Mouse (Mus musculus) hindbrain, embryonic 11.5 days (tissue): ENCODE results near the gene Agt. TPM values are rescaled to one million over a fixed set of nuclear protein-coding genes. Genes with fewer than 3 reads are reported as not detected.

Experiments used
- ATAC-seq: fragments of 200-750 bp; cut with Nextera tagmentation; 2 replicates; pipeline ENCODE4 v1.8.0; 2017; ENCODE audit warnings: mild to moderate bottlenecking, moderate TSS enrichment, moderate library complexity; ENCODE audit not compliant: low FRiP score
- DNase-seq: peaks from one replicate; pipeline ENCODE4 v3.0.0-alpha.2; 2015; ENCODE audit warnings: low spot score
- H3K27ac ChIP-seq: fragments of 300-500 bp; sonication (generic); 2 replicates; pipeline ENCODE4 v1.5.1; 2014; ENCODE audit warnings: mild to moderate bottlenecking, low read depth, low read length
- H3K27me3 ChIP-seq: fragments of 300-500 bp; sonication (generic); 2 replicates; pipeline ENCODE4 v1.6.1; 2014; ENCODE audit warnings: mild to moderate bottlenecking, low read length, moderate library complexity, mixed read lengths; ENCODE audit not compliant: control insufficient read depth, insufficient read depth
- H3K36me3 ChIP-seq: fragments of 300-500 bp; sonication (generic); 2 replicates; pipeline ENCODE4 v1.6.1; 2014; ENCODE audit warnings: mild to moderate bottlenecking, low read length, moderate library complexity, mixed read lengths; ENCODE audit not compliant: control insufficient read depth, insufficient read depth
- H3K4me1 ChIP-seq: fragments of 300-500 bp; sonication (generic); replicated peaks from 2 replicates; pipeline ENCODE4 v1.6.1; 2014; ENCODE audit warnings: low read length, mixed read lengths; ENCODE audit not compliant: control insufficient read depth, insufficient read depth
- H3K4me2 ChIP-seq: fragments of 300-500 bp; sonication (generic); replicated peaks from 2 replicates; pipeline ENCODE4 v1.6.1; 2014; ENCODE audit warnings: mild to moderate bottlenecking, low read depth, low read length
- H3K4me3 ChIP-seq: fragments of 300-500 bp; sonication (generic); 2 replicates; pipeline ENCODE4 v1.5.1; 2014; ENCODE audit warnings: low read depth, low read length
- H3K9ac ChIP-seq: fragments of 300-500 bp; sonication (generic); 2 replicates; pipeline ENCODE4 v1.6.1; 2014; ENCODE audit warnings: low read depth, low read length
- H3K9me3 ChIP-seq: fragments of 300-500 bp; sonication (generic); 2 replicates; pipeline ENCODE4 v1.6.1; 2016; ENCODE audit warnings: low read length; ENCODE audit not compliant: control insufficient read depth
- WGBS: fragments of 180-500 bp; shearing (Covaris S2); extraction: QIAGEN DNeasy Blood & Tissue Kit; methylation state at CpG from one replicate; pipeline ENCODE4 v1.1.7; 2014; 5-methylcytosine and 5-hydroxymethylcytosine counted together
- polyA plus RNA-seq: library from polyadenylated mRNA; unstranded; fragments of >200 nt; fragmentation: Nextera tagmentation; extraction: Ambion mirVana; gene quantifications from 2 replicates; pipeline ENCODE4 v1.2.1, GENCODE M21; 2014

The Agt gene
- polyA plus RNA-seq, 1 experiment from 2014 or later, result 0.14 TPM

DNA sequence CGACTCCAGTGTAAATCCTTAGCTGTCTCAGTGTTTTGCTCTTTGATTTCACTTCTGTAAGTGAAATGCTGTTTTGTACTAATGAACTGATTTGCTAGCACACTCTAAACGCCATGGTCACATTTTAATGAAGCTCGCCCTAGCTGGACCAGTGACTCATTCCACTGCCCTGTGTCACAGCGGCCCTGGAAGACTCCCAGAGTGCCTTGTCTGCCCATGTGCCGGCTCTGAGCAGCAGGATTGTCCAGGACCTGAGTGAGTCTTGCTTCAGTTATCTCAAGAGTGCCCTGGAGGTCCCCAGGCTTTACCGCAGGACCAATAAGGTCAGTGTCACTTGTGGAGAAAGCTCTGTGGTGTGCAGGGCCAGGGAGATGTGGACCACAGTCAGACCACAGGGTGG is 23.1 kb downstream of the Agt start:
- ATAC-seq (no peak), DNase-seq (no peak)
- H3K27ac ChIP-seq, result no peak overlapping the region
- no peaks in the 10 kb centered on the region for H3K27me3 ChIP-seq
- H3K9me3 ChIP-seq, result no peaks in the 10 kb centered on the region
- no peak overlapping the region for H3K4me2 ChIP-seq
- H3K9ac ChIP-seq, result no peak overlapping the region
- no peak overlapping the region for H3K4me3 ChIP-seq
- WGBS, result 92% methylated on average over 6 of the region's 6 CpGs
- H3K36me3 ChIP-seq, result peaks cover 10% of the 10 kb centered on the region
- H3K4me1 ChIP-seq, result no peaks in the 10 kb centered on the region

DNA sequence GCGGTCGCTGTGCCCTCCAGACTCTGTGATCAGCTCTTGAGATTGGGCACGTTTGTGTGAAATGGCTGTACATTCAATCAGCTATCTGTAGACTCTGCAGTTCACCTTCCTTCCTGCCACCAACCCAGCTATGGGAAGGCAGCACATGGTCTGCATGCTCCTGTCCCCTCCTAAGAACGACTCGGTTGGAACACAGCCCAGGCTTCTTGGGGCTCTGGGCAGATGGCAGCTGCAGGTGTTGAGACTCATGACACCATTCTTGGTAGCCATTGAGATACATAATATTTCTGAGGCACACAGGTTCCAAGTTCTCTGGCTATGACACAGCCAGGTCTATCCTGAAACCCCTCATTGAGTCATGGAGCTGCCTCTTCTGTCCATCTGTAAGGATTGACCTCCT is 26.2 kb downstream of the Agt start:
- no peaks in the 10 kb centered on the region for H3K9me3 ChIP-seq
- WGBS, result 97% methylated on average over 5 of the region's 5 CpGs
- no peak overlapping the region for H3K4me2 ChIP-seq
- DNase-seq (no peak), ATAC-seq (no peak)
- no peak overlapping the region for H3K9ac ChIP-seq
- H3K4me1 ChIP-seq, result no peaks in the 10 kb centered on the region
- H3K27ac ChIP-seq, result no peak overlapping the region
- no peaks in the 10 kb centered on the region for H3K27me3 ChIP-seq
- H3K4me3 ChIP-seq, result no peak overlapping the region
- H3K36me3 ChIP-seq, result peaks cover 7% of the 10 kb centered on the region; the same call in 1 of the 2 replicates

DNA sequence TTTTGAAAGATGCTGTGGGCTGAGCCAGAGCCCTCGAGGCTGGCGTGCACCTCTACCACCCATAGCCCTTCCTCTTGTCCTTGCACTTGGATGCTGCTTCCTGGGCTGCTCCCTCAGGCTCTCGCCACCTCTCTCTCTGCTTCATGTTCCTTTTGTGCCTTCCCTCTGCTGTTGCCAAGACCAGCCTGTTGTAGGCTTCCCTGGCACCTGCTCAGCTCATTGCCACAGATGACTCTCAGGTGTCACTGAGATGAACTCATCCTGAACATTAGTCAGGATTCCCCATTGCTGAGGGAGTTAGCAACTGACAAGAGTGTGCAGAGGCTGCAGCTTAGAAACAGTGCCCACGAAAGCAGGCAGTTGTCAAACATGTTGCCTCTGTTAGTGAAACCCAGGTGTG is 27.5 kb downstream of the Agt start:
- H3K9ac ChIP-seq, result no peak overlapping the region
- no peak overlapping the region for H3K4me3 ChIP-seq
- H3K27ac ChIP-seq, result no peak overlapping the region
- H3K36me3 ChIP-seq, result peaks cover 9% of the 10 kb centered on the region; the same call in 1 of the 2 replicates
- H3K4me2 ChIP-seq, result no peak overlapping the region
- no peaks in the 10 kb centered on the region for H3K4me1 ChIP-seq
- 90% methylated on average over 4 of the region's 4 CpGs for WGBS
- H3K9me3 ChIP-seq, result no peaks in the 10 kb centered on the region
- no peaks in the 10 kb centered on the region for H3K27me3 ChIP-seq
- DNase-seq, result no peak
- no peak for ATAC-seq

DNA sequence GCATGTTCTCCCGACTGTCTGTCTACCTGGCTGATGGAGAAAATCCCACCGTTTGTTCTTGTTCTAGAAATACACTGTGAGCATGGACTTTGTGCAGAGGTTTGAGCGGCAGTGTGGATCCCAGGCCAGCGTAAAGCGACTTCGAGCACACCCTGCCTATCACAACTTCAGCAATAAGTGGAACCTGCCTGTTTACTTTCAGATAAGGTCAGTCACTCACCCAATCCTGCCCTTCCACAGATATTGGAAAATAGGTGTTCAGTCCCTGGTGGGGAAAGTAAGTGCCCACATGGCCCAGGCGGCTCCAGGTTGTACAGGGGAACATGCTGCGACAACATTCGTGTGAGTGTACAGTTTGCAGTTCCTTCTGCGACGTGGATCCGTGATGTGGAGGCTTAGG is 28.6 kb downstream of the Agt start:
- no peak overlapping the region for H3K4me2 ChIP-seq
- H3K27me3 ChIP-seq, result no peaks in the 10 kb centered on the region
- H3K9ac ChIP-seq, result no peak overlapping the region
- H3K36me3 ChIP-seq, result peaks cover 9% of the 10 kb centered on the region; the same call in 1 of the 2 replicates
- DNase-seq (no peak), ATAC-seq (no peak)
- WGBS, result 96% methylated on average over 12 of the region's 12 CpGs
- H3K27ac ChIP-seq, result no peak overlapping the region
- no peak overlapping the region for H3K4me3 ChIP-seq
- H3K9me3 ChIP-seq, result no peaks in the 10 kb centered on the region
- no peaks in the 10 kb centered on the region for H3K4me1 ChIP-seq

GRCm38 (mm10) chr8:124535451-124535850 is 34.1 kb downstream of the Agt start:
- Histone ChIP-seq H3K27ac (no peak overlapping the region), H3K4me3 (no peak overlapping the region), H3K4me1 (no peaks in the 10 kb centered on the region), H3K4me2 (no peak overlapping the region), H3K27me3 (no peaks in the 10 kb centered on the region), H3K9me3 (no peaks in the 10 kb centered on the region), H3K36me3 (peaks cover 7% of the 10 kb centered on the region; the same call in 1 of the 2 replicates), H3K9ac (no peak overlapping the region)
- no peak for DNase-seq
- WGBS, result 98% methylated on average over 5 of the region's 5 CpGs
- no peak for ATAC-seq

DNA sequence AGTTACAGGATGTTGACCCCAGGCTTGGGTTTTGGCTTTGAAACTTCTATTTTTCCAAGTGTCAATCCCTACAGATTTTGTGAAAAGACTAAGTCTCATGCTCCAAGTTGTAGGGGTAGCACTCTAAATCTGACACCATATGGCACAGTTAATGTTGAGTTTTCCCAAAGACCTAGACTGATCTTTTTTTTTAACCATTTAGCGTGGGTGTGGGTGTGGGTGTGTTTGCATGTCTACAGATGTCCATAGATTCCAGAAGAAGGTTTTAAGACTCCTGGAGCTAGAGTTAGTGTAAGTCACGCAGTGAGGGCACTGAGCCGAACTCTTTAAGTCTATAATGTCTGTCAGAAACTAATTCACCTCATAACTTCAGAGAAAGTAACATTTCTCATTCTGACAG is 36.9 kb downstream of the Agt start:
- H3K36me3 ChIP-seq, result no peaks in the 10 kb centered on the region

DNA sequence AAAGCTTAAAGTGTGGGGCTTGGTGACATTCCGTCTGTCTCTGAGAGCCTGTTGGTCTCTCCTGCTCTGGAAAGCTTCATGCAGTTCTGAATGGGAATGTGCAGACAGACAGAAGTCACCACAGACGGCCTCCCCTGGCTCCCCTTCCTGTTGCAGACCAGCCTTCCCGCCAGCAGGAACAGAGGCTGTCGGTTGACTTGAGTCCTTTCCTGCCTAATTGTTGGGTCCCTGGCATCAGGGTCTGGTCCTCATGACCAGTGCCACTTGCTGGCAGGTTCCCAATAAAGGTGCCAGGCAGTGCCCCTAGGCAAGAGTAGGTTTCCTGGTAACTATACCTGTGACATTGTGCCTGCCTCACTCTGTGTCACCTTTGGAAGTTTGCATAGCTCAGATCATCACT is 38.5 kb downstream of the Agt start:
- Histone ChIP-seq H3K27me3 (no peaks in the 10 kb centered on the region), H3K4me2 (no peak overlapping the region), H3K36me3 (no peaks in the 10 kb centered on the region), H3K4me3 (no peak overlapping the region), H3K27ac (no peak overlapping the region), H3K9ac (no peak overlapping the region), H3K4me1 (no peaks in the 10 kb centered on the region), H3K9me3 (no peaks in the 10 kb centered on the region)
- DNase-seq (no peak), ATAC-seq (no peak)
- 86% methylated on average over 4 of the region's 4 CpGs for WGBS

More for the DNA sequence above, 36.9 kb downstream of the Agt start:
- H3K9ac ChIP-seq, result no peak overlapping the region
- H3K4me2 ChIP-seq, result no peak overlapping the region
- H3K4me3 ChIP-seq, result no peak overlapping the region
- no peaks in the 10 kb centered on the region for H3K4me1 ChIP-seq
- no peak for ATAC-seq
- no peak overlapping the region for H3K27ac ChIP-seq
- WGBS, result 91% methylated on average over 3 of the region's 3 CpGs
- H3K27me3 ChIP-seq, result no peaks in the 10 kb centered on the region
- no peak for DNase-seq
- no peaks in the 10 kb centered on the region for H3K9me3 ChIP-seq

DNA sequence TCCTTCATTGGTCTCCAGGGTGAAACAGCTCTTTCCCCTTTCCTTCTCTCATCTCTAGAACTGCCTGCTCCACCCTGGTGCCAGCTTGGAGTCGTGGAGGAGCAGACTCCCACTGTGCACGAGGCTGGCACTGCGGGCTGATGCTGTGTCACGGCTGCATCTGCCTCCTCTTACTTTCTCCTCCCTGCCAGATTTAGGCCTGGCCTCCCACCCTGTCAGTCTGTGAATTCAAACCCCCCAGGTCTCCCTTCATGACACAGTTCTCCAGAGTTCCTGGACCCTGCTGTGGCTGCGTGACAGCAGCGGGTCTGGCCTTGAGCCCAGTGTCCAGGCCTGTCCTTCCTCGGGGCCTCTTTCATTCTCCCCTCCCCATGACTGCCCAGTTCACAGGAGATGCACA is 39.0 kb downstream of the Agt start:
- Histone ChIP-seq H3K9me3 (no peaks in the 10 kb centered on the region), H3K9ac (no peak overlapping the region), H3K36me3 (no peaks in the 10 kb centered on the region), H3K27ac (no peak overlapping the region), H3K4me2 (no peak overlapping the region), H3K4me3 (no peak overlapping the region), H3K27me3 (no peaks in the 10 kb centered on the region), H3K4me1 (no peaks in the 10 kb centered on the region)
- 92% methylated on average over 7 of the region's 7 CpGs for WGBS
- DNase-seq, result no peak
- ATAC-seq, result no peak

- Histone ChIP-seq H3K4me1 (no peaks in the 10 kb centered on the region), H3K27me3 (no peaks in the 10 kb centered on the region), H3K4me2 (no peak overlapping the region), H3K9me3 (no peaks in the 10 kb centered on the region), H3K36me3 (no peaks in the 10 kb centered on the region), H3K27ac (no peak overlapping the region), H3K9ac (no peak overlapping the region), H3K4me3 (no peak overlapping the region)
- 90% methylated on average over 14 of the region's 14 CpGs for WGBS
- DNase-seq, result no peak
- no peak for ATAC-seq
Measured at GRCm38 (mm10) chr8:124530076-124530475, 39.4 kb downstream of the Agt start.
